Mouse (Mus musculus) G1E-ER4 (cell line): ENCODE data around the gene Olfr701. TPM values are rescaled to one million over a fixed set of nuclear protein-coding genes. Genes with fewer than 3 reads are reported as not detected.

ENCODE experiments used
- GATA1 ChIP-seq: IDR thresholded peaks from one replicate; pipeline ENCODE4 v1.8.0; 2012; ENCODE audit warnings: low read length, inconsistent platforms
- polyA plus RNA-seq: library from polyadenylated mRNA; stranded (reverse); fragments of >175 nt; gene quantifications from 2 replicates; pipeline ENCODE4 v1.2.3, GENCODE M21; 2012

Gene Olfr701
- polyA plus RNA-seq: not detected in 2 replicates

GRCm38 (mm10) chr7:106813829-106814228 is at the start of gene Olfr701:
TSS of gene Olfr701 (plus strand) at chr7:106814129.
- no peak for TF ChIP-seq GATA1

- no peak for TF ChIP-seq GATA1
Measured at GRCm38 (mm10) chr7:106788330-106788729, 25.6 kb upstream of the Olfr701 start.

- TF ChIP-seq GATA1: no peak
Measured at GRCm38 (mm10) chr7:106793098-106793497, 20.8 kb upstream of the Olfr701 start, which contains the start of gene Olfr699. TSS of gene Olfr699 (minus strand) at chr7:106793198.

- TF ChIP-seq GATA1: no peak
Measured at GRCm38 (mm10) chr7:106808734-106809133, 5.2 kb upstream of the Olfr701 start, which contains the start of gene Olfr700. TSS of gene Olfr700 (minus strand) at chr7:106808834.

GRCm38 (mm10) chr7:106815775-106816174 is 1.8 kb downstream of the Olfr701 start:
- no peak for TF ChIP-seq GATA1

GRCm38 (mm10) chr7:106818414-106818813 is 4.5 kb downstream of the Olfr701 start:
- TF ChIP-seq GATA1: no peak

GRCm38 (mm10) chr7:106833793-106834192 is 19.9 kb downstream of the Olfr701 start, which contains the start of gene Olfr702:
TSS of gene Olfr702 (minus strand) at chr7:106833893.
- TF ChIP-seq GATA1: no peak

- no peak for TF ChIP-seq GATA1
Measured at GRCm38 (mm10) chr7:106843060-106843459, 29.1 kb downstream of the Olfr701 start, which contains the start of gene Olfr703. TSS of gene Olfr703 (plus strand) at chr7:106843360.

GRCm38 (mm10) chr7:106862885-106863284 is 49.0 kb downstream of the Olfr701 start, which contains the start of gene Olfr704:
TSS of gene Olfr704 (plus strand) at chr7:106863185.
- TF ChIP-seq GATA1: no peak

Other genes with a start within 250 kb of the Olfr701 start
- gene Olfr693, start 133.5 kb upstream of the Olfr701 start, polyA plus RNA-seq: not detected in 2 replicates
- gene Olfr694, start 122.3 kb upstream of the Olfr701 start, polyA plus RNA-seq: not detected in 2 replicates
- not detected in 2 replicates for gene Olfr695, start 97.7 kb upstream of the Olfr701 start, polyA plus RNA-seq
- not detected in 2 replicates for gene Olfr697, start 71.7 kb upstream of the Olfr701 start, polyA plus RNA-seq
- not detected in 2 replicates for gene Olfr698, start 58.7 kb upstream of the Olfr701 start, polyA plus RNA-seq
- gene Olfr699, start 20.9 kb upstream of the Olfr701 start, polyA plus RNA-seq: not detected in 2 replicates
- not detected in 2 replicates for gene Olfr700, start 5.3 kb upstream of the Olfr701 start, polyA plus RNA-seq
- gene Olfr702, start 19.8 kb downstream of the Olfr701 start, polyA plus RNA-seq: not detected in 2 replicates
- gene Olfr703, start 29.2 kb downstream of the Olfr701 start, polyA plus RNA-seq: not detected in 2 replicates
- gene Olfr704, start 49.1 kb downstream of the Olfr701 start, polyA plus RNA-seq: not detected in 2 replicates
- not detected in 2 replicates for gene Olfr705, start 62.8 kb downstream of the Olfr701 start, polyA plus RNA-seq
- gene Olfr706, start 74.0 kb downstream of the Olfr701 start, polyA plus RNA-seq: not detected in 2 replicates
- not detected in 2 replicates for gene Olfr707, start 87.1 kb downstream of the Olfr701 start, polyA plus RNA-seq
- not detected in 2 replicates for gene Olfr1532-ps1, start 93.9 kb downstream of the Olfr701 start, polyA plus RNA-seq
- gene Olfr709-ps1, start 118.1 kb downstream of the Olfr701 start, polyA plus RNA-seq: not detected in 2 replicates
- not detected in 2 replicates for gene Olfr710, start 134.2 kb downstream of the Olfr701 start, polyA plus RNA-seq
- gene Olfr6, start 149.8 kb downstream of the Olfr701 start, polyA plus RNA-seq: not detected in 2 replicates
- not detected in 2 replicates for gene Olfr711, start 161.3 kb downstream of the Olfr701 start, polyA plus RNA-seq
- not detected in 2 replicates for gene Olfr2, start 191.9 kb downstream of the Olfr701 start, polyA plus RNA-seq
- not detected in 2 replicates for gene Olfr713, start 217.0 kb downstream of the Olfr701 start, polyA plus RNA-seq